Mouse (Mus musculus) brain, embryonic 14.5 days (tissue): ENCODE measurements around the gene 2010111I01Rik.

ENCODE experiments used
- CTCF ChIP-seq: fragments of 200-500 bp; IDR thresholded peaks from 2 replicates; pipeline ENCODE4 v1.5.1; 2012; ENCODE audit warnings: inconsistent platforms, mild to moderate bottlenecking, moderate library complexity, borderline replicate concordance; ENCODE audit not compliant: insufficient read depth, insufficient read length; ENCODE audit errors: extremely low read depth
- POLR2A ChIP-seq: fragments of 200-500 bp; IDR thresholded peaks from 2 replicates; pipeline ENCODE4 v1.6.1; 2012; ENCODE audit warnings: mild to moderate bottlenecking, inconsistent platforms, borderline replicate concordance; ENCODE audit not compliant: poor library complexity, insufficient read depth, insufficient read length, severe bottlenecking; ENCODE audit errors: extremely low read depth

DNA sequence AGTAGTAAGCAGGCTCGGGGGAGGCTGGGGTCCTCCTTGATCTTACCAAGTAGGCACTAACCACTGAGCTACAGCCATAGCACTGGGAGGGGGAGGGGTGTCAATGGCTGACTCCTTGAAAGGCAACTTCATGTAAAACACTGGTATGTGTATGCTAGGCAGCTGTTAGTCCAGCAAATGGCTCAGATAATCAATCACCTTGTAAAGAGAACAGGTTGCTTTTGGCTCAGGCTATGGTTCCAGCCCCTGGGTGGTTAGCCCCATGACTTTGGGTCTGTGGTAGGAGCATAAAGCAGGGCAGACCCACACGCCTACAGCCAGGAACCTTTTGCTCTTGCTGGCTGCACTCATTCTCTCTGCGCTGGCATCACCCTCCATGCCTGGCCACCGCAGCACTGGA is 325.4 kb downstream of the 2010111I01Rik start:
- no peak for TF ChIP-seq POLR2A
- no peak for TF ChIP-seq CTCF
